Mouse (Mus musculus): ENCODE measurements around the gene Crb3.

DNA sequence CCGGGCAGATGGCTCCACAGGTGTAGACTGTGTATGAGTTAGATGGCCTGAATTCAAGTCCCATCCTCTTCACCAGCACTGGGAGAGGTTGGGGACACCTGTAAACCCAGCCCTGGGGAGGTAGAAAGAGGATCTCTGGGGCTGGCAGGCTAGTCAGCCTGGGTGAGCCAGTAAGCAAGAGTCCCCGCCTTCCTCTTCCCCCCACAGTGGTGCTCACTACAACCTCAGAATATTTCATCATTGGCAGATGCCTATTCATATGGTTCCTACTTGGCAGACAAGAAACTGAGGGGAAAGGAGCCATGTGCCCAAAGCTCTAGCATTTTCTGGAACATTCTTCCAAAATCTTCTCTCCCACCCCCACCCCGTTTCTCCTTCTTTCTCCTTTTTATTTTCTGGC, 10.1 kb upstream of the Crb3 start:
- TF ChIP-seq POLR2A (IDR thresholded peaks at IDR 0.05; ENCODE audit: insufficient read length, low read depth) (no peak), CEBPB (IDR thresholded peaks at IDR 0.05; ENCODE audit: insufficient read depth, poor library complexity, severe bottlenecking) (no peak), USF1 (IDR thresholded peaks at IDR 0.05; ENCODE audit: low read depth) (no peak), E2F4 (IDR thresholded peaks at IDR 0.05; ENCODE audit: insufficient read depth) (no peak), MAX (IDR thresholded peaks at IDR 0.05; ENCODE audit: low read depth) (no peak), MYOG (IDR thresholded peaks at IDR 0.05; ENCODE audit: control insufficient read depth in 1 of 3, insufficient read depth in 1 of 3, insufficient read length in 2 of 3, low read depth in 2 of 3) (no peak), REST (IDR thresholded peaks at IDR 0.05; ENCODE audit: insufficient read depth, insufficient read length) (no peak), POLR2AphosphoS2 (IDR thresholded peaks at IDR 0.05; ENCODE audit: insufficient read length, low read depth) (no peak), TCF12 (IDR thresholded peaks at IDR 0.05; ENCODE audit: insufficient read depth, poor library complexity, severe bottlenecking) (no peak), TCF3 (IDR thresholded peaks at IDR 0.05; ENCODE audit: insufficient read length, low read depth) (no peak), SRF (IDR thresholded peaks at IDR 0.05; ENCODE audit: control insufficient read depth, insufficient read length, low read depth) (no peak)

Measured in myocyte (in vitro differentiated cells).